Mouse (Mus musculus): ENCODE measurements around the gene Tpcn2.

- TF ChIP-seq POLR2A (IDR thresholded peaks at IDR 0.05; ENCODE audit: control insufficient read depth, extremely low read depth, insufficient read depth, low read length, poor library complexity) = no peak
- no peak for TF ChIP-seq CTCF (IDR thresholded peaks at IDR 0.05; ENCODE audit: borderline replicate concordance, control insufficient read depth, extremely low read depth, insufficient read depth, low read length, poor library complexity)
Observed at GRCm38 (mm10) chr7:145240929-145241328, 42.9 kb downstream of the Tpcn2 start.

Data from thymus, adult 2 months (tissue).